Mouse (Mus musculus) WW6 (cell line): ENCODE measurements at regions not wholly inside any gene's neighbourhood (a gene's known extent, or its start where the extent isn't known, plus 50 kb on each side); places are given as distances from the start of the nearest gene placed in this dataset.
"Not testable (repeated sequence)": the region's sequence is repeated elsewhere in the genome, so short reads cannot be mapped to it uniquely, and the experiment has no call there.

Experiments
- DNase-seq: peaks from one replicate; pipeline ENCODE4 v3.0.0-alpha.2; 2013; ENCODE audit warnings: low read depth, low spot score

DNA sequence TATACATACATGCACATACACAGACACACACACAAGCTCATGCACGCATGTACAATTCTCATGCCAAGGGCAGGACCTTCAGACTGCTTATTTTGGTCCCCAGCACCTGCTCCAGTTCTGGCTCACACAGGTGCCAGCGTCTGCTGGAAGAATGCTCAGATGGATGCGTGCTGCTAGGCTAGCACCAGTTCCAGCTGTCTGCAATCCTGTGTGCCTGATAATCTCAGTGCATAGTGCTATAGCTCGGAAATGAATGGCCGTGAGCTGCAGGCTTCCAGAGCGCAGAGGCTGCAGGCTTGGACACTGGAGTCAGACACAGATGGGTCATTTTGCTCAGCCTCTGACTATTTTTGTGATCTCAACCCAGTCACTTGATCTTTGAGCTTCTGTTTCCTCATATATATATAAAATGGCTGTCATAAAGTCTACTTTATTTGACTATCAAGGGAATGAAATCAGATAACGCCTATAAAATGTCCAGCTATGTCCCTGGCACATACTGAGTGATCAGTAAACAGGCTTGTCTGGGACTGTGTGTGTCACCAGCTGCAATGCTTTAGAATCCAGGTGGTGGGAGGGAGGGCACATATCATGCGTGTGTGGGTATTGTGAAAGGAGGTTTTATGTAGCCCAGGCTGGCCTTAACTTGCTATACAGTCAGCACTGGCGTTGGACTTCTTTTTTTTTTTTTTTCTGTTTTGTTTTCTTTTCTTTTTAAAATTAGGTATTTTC, 91.7 kb upstream of the Eif4g2 start:
- DNase-seq: no peak

DNA sequence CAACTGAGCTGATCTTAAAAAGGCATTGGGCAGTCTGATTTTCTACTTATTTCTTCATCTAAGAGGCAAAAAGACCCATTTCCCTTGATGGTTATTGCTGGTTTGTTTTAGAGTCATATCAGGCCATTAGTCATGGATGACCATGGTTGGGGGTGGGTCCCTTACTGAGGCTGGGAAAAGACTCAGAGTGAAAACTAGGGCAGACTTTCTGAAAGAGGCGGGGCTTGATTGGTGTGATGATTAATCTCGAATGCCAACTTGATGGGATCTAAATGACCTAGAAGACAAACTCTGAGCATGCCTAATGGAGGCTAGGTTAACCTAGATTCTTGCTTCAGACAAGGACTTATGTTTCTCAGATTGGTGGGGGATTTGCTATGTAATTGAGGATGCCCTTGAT, 89.2 kb upstream of the Eif4g2 start:
- DNase-seq: no peak

DNA sequence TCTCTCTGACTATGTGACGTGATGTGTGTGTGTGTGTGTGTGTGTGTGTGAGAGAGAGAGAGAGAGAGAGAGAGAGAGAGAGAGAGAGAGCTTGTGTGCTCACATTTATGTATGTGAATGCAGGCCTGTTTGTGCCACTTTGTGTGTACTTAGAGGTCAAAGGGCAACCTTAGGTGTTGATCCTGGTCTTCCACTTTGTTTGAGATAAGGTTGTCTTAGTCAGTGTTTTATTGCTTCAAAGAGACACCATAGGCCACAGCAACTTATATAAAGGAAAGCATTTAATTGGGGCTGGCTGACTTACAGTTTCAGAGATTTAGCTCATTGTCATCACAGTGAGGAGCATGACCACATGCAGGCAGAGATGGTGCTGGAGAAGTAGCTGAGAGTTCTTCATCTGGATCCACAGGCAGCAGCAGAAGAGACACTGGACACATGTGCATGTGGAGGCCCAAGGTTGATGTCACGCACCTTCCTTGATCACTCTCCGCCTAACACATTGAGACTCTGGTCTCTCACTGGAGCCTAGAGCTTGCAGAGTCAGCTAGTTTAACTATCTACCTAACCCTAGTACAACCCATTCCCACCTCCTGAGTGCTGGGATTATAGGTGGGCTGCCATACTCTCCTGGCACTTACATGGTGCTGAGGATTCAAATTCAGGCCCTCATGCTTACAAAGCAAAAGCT, 85.9 kb upstream of the Eif4g2 start:
- not testable (repeated sequence) for DNase-seq

DNA sequence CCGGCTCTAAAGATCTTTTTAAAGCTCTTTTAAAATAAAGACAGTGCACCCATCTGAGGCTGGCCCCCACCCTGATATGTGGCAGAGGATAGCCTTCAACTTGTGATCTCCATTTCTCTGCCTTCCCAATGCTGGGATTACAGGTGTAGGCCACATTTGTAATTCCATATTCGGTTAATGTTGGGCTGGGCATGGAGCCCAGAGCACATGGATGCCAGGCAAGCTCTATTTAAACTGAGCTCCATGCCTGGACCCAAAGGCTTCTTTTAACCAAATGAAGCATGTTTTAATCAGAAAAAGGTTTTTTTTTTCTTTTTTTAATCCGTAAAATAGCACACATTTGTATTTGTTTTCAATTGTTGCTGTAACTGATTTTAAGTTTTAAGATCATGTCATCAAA, 82.2 kb upstream of the Eif4g2 start:
- DNase-seq: no peak

DNA sequence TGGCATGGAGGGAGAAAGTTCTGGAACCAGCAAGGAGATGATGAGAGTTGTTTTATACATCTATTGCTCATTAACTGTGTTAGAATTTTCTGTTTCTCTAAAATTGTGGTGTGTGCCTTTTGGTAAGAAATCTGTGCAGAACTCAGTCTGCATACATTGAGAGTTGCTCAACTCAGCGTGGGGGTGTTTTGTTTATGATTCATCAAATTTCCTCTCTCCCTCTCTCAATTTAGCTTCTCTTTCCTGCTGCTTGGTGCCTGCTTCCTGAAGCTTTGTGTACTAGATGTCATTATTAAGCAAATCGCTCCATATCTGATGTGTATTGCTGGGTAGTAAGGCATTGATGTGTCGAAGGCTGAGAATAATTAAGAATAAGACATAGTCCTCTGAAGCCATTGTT, 81.4 kb upstream of the Eif4g2 start:
- no peak for DNase-seq

DNA sequence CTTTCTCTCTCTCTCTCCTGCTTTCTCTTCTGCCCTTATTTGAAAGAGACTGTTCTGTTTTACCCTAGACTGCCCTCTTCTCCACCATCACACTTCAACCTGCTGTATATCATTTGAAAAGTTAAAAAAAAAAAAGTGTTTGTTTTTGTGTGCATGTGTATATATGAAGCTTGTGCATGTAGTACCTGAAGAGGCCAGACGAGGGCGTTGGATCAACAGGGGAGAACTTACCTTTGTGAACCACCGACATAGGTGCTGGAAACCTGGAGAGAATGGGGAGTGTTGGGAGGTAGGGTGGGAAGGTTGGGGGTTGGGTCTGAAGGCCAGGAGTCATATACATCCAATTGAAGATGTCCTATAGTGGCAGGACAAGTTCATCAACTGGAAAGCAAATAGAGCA, 81.0 kb upstream of the Eif4g2 start:
- peak; percentile 9 for DNase-seq

DNA sequence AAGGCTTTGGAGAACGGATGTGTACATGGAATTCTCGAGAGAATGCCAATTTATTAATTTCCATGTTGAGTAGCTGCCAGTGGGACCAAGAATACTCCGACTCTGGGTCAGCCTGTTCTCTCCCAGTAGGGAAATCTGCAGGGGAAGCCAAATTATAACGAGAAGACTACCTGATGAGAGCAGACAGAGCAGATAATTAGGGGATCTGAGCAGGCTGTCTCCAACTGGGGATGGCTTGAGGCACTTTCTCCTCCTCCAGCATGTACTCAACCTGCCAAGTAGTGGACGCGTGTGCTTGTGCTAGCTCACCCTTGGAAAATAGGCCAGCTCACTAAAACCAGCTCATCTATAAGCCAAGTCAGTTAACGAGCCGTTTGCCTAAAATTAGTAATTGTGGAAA, 80.5 kb upstream of the Eif4g2 start:
- no peak for DNase-seq

DNA sequence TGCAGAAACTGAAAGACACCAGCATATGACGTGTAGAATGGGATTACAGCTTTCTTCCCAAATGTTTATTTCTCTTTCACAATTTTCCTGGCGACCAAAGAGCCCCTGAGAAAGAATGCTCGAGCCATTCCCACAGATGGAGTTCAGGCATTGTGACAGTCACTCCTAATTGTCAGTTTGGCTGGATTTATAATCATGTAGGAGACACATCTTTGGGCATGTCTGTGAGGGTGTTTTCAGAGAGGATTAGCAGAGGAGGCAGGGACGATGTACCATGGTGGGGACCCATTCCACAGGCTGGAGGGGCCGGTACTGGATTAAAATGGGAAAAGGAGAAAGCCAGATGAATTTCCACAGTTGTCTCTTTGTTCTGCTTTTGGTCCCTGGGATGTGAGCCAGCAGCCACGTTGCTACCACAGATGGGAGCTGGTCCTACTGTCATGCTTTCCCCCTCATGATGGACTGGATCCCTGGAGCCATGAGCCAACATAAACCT, 76.0 kb upstream of the Eif4g2 start:
- DNase-seq: no peak

DNA sequence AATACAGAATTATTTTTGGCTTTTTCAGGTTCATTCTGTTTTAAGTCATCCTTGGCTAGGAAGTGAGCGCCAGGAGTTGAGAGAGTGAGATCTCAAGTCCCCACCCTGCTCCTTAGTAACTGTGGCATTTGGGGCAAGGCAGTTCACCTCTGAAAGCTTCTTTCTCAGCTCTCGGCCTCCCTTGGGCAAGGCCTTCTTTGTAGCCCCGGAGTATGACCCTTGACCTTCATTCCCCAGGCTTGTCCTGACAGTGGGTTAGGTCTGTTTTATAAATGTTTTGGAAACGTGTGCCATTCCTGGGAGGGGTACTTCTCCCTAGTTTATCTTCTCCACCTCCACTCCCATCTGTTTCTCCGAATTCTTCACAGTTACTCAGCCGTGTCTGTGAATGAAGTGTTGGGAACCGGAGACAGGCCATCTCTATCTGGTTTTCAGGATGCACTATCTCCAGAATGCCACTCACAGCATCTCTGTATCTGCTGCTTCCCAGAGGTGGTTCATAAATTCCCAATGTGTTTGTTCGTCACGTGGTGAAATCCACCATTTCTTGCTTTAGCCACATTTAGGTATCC, 75.0 kb upstream of the Eif4g2 start:
- no peak for DNase-seq

DNA sequence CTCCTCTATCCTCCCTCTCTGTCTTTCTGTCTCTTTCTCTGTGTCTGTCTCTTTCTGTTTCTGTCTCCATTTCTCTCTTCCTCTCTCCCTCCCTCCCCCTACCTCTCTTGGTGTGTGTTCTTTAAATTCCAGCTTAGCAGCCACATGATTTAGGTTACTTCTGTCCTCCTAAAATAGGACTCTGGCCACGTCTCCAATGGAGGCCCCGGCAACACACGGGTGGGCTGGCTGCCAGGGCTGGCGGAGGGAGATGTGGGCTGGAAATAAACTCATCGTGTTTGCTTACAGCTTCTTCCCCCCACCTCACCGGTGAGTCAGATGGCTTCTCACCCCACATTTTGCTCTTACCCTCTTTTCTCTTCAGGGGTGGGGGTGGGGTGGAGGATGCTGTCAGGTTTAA, 74.5 kb upstream of the Eif4g2 start:
- no peak for DNase-seq

DNA sequence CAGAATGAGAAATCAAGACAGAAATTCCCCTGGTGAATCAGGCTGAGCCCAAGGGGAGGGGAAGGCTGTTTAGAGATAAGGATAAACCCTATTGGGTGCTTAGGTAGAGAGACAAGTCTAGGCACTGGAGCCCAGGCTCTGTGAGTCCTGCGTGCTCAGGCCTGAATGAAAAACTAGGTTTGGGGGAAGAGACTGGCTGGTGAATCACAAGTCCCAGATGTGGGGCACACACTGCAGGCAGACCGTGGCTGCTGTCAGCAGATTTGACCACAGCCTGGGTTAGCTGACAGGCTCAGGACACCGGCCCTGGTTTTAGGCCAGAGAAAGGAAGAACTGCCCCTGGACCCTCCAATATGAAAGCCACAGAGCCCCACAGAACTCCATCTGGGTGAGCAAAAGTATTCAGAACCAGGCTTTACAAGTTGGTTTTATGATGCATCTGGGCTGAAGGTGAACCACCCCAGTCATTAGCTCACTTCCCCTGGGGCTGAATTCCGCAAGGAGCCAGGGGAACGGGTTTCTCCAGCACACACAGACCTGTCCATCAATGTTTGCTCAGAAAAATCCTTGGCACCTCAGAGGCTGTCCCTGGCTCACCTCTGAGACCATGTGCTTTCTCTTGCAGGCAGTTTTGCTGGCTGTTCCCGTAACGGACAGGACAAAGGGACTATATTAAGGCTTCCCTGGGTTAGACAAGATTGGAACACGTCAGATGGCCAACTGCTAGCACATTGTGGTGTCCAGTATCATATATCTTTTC, 73.8 kb upstream of the Eif4g2 start:
- no peak for DNase-seq

DNA sequence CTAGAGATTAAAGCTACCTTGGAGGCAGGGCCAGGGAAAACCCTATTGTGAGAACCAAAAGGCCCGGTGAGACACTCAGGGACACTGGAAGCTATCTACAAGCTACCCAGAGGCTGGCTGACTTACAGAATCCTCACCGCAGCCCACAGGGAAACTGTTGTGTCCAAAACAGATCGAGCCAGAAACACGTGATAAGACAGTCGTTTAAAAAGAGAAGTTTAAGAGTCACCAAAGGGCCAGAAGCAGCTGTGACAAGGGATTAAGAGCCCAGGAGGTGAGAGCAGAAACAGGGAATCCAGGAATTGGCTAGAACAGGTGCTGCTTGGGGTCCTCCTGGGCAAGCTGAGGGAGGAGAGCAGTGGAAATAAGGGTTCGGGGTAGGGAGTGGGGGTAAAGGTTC, 73.2 kb upstream of the Eif4g2 start:
- no peak for DNase-seq

DNA sequence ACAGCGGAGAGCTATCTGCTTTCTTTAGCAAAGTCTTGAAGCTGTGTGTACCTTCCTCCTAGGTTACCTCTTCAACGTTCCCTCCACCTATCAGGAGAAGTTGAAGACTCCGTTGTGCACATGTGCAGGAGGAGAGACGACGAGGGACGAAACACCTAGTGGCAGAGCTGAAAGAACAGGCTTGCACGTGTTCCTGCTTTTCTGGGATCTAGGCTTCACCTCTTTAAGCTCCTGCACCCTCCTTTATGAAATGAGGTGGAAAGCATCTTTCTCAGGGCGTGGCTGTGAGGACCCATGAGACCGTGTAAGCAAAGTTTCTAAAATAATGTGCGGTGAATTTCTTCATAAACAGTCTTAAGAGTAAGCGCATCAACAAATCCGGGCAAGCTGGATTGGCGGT, 71.4 kb upstream of the Eif4g2 start:
- no peak for DNase-seq

DNA sequence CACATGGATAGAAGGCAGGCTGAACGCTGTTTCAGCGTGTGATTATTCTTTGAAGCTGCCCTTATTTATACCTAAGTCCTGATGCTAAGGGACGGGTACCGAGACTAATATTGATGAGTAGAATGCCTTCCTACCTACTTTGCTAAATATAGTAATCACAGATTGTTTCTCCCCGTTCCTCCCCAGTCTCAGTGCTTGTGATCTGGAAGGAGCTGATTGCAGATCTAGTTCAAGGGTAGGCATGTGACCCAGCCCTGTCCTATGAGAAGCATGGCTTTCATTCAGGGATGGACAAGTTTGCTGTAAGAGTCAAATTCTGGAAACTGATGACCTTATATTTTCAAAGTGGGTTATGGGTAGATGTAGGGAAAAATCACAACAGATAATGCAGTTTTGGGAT, 67.7 kb upstream of the Eif4g2 start:
- DNase-seq: no peak

DNA sequence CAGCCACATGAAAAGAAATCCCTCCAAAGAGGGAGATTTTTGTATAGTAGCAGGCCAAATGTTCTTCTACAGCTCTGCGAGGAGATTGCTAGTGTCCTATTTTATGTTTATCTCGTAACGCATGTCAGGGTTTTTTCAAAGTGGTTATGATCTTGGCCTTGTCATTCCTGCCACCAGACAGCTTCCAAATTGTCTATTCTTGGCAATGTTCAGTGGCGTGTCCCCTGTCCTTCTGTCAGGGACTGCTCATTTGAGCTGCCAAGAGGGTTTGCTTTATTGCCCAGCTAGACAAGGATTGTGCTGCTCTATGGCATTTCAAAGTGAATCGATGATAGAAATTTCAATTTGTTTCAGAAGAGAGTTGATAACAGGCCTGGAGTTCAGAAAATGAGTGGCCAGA, 67.3 kb upstream of the Eif4g2 start:
- no peak for DNase-seq

DNA sequence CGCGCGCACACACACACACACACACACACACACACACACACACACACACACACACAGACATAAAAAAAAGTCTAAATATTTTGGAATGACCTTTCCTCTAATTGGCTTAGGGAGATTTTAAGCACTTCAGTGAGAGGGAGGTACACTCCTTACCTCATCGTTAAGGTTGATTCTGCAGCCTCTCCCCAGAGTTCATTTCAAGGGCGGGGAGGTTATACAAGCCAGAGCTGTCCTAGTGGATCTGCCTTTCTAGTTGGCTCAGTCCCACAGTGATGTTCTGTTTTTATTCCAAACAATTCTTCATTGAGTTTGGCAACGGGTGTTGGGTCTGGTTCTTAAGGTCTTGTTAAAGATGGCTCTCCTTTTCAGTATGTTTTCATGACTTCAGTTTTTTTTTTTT, 64.8 kb upstream of the Eif4g2 start:
- no peak for DNase-seq

DNA sequence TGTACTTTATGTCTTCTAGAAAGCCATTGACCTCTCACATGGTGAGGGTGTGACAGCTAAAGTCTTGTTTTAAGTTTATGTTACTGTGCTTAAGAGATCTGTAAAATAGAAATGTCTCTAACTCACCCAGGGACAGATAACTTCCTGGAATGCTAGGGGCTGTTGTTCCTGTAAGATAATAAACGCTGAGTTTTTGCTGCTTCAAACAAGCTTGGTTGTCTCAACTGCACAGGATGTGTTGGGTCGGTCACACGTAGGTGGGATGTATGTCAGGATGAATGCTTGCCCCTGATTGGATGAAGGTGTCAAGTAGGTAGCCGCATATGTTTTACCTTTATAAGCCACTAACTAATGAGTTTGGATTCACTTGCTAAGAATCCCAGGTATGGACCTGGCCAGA, 63.8 kb upstream of the Eif4g2 start:
- no peak for DNase-seq

DNA sequence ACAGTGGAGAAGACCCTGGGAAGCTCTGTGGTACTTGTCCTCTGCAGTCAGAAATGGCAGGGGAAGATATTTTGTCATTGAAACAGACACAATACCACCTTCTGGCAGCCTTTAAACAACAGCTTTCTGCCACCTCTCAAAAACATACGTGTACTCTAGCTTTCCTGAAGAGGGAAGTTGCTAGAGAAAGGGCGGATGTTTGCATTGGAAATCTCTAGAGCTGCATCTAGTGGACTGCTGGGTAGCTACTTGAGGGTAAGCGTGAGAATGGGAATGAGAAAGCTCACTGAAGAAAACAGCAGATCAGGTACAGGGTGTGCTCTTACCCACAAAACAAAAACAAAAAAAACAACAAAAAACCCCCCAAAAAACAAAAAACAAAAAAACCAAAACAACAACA, 61.4 kb upstream of the Eif4g2 start:
- no peak for DNase-seq

DNA sequence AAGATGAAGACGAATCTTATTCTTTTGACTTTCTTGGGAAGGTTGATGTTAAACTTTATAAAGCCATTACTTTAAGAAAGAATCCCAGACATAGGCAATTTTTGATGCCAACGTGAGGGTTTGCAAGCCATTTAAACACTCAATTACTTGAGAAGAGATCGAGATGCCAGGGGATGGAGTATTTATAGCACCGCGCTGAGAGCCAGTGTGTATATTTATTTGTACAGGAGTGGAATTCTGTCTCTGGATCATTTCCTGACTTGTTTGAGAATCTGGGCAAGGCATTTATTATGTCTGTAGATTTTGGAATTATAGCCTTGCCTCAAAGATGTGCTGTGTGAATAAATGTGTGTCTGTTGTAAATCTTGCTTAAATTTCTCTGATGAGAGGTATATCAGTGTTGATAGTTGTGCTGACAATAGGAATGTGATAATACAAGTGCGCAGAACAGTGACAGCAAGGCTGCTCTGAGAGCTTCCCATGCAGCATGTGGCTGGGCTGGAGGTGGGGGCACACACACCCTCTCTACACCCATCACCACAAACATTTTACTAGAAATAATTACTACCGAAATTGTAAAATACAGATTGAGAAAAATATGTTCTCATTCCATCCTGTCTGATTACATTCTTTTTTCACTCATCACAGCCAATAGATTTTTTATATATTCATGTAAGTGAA, 58.6 kb upstream of the Eif4g2 start:
- DNase-seq: no peak

DNA sequence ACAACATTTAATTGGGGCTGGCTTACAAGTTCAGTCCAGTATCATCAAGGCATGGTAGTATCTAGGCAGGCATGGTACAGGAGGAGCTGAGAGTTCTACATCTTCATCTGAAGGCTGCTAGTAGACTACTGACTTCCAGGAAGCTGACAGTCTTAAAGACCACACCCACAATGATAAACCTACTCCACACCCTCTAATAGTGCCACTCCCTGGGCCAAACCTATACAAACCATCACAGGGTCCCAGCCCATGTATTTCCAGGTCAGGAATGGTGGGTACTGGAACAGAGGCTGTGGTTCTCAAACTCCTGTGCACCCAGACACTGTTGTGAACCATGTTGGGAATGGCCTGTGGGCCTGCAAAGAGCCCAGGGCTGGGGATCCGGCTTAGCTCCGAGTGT, 55.2 kb upstream of the Eif4g2 start:
- no peak for DNase-seq

DNA sequence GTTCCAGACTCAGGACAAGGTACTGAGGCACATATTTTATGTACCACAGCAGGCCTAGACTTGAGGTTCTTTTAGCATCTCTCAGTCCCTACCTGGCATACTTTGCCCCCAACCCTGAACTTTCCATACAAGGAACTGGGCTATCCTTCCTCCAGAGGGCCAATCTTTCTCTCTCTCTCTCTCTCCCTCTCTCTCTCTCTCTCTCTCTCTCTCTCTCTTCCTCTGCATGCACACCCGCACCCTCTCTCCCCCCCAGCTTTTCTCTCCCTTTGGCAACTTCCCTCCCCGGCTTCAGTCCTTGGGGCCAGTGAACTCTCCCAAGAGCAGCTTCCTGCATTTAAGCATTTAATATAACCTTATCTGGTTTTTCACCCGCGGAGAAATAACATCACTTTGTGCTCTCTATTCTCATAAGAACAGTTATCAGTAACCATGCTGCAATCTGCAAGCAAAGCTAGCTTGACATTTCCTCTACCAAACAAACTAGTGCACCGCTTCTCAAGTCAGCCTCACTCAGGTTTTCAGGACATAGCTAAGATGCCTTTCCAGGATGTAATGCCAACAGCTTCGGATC, 53.3 kb upstream of the Eif4g2 start:
- no peak for DNase-seq
